Mouse (Mus musculus) stomach, embryonic 14.5 days (tissue): Measurements from ENCODE around the gene Vpreb2. TPM values are rescaled to one million over a fixed set of nuclear protein-coding genes. Genes with fewer than 3 reads are reported as not detected.

Experiments
- ATAC-seq: fragments of 200-750 bp; cut with Nextera tagmentation; 2 replicates; pipeline ENCODE4 v1.8.0; 2017; ENCODE audit warnings: low read depth, moderate TSS enrichment; ENCODE audit not compliant: insufficient number of reproducible peaks, insufficient read depth, low FRiP score
- H3K27ac ChIP-seq: fragments of 300-500 bp; sonication (generic); 2 replicates; pipeline ENCODE4 v1.5.1; 2014; ENCODE audit warnings: mild to moderate bottlenecking, low read length, moderate library complexity, mixed read lengths
- H3K27me3 ChIP-seq: fragments of 300-500 bp; sonication (generic); 2 replicates; pipeline ENCODE4 v1.6.1; 2014; ENCODE audit warnings: low read length, control low read depth, mixed read lengths; ENCODE audit not compliant: control insufficient read depth, insufficient read depth
- H3K36me3 ChIP-seq: fragments of 300-500 bp; sonication (generic); 2 replicates; pipeline ENCODE4 v1.6.1; 2014; ENCODE audit warnings: mild to moderate bottlenecking, control low read depth, low read length, moderate library complexity, mixed read lengths; ENCODE audit not compliant: control insufficient read depth, insufficient read depth
- H3K4me1 ChIP-seq: fragments of 300-500 bp; sonication (generic); 2 replicates; pipeline ENCODE4 v1.6.1; 2014; ENCODE audit warnings: low read length, control low read depth, mixed read lengths; ENCODE audit not compliant: control insufficient read depth, insufficient read depth
- H3K4me2 ChIP-seq: fragments of 300-500 bp; sonication (generic); replicated peaks from 2 replicates; pipeline ENCODE4 v1.6.1; 2014; ENCODE audit warnings: low read depth, low read length, control low read depth
- H3K4me3 ChIP-seq: fragments of 300-500 bp; sonication (generic); 2 replicates; pipeline ENCODE4 v1.5.1; 2014; ENCODE audit warnings: low read depth, low read length, control low read depth
- H3K9ac ChIP-seq: fragments of 300-500 bp; sonication (generic); replicated peaks from 2 replicates; pipeline ENCODE4 v1.6.1; 2014; ENCODE audit warnings: low read depth, mild to moderate bottlenecking, control low read depth, low read length, moderate library complexity, mixed read lengths
- H3K9me3 ChIP-seq: fragments of 300-500 bp; sonication (generic); 2 replicates; pipeline ENCODE4 v1.6.1; 2016; ENCODE audit warnings: low read depth, low read length, control low read depth; ENCODE audit not compliant: control insufficient read depth
- WGBS: fragments of 180-500 bp; shearing (Covaris S2); extraction: QIAGEN DNeasy Blood & Tissue Kit; methylation state at CpG from one replicate; pipeline ENCODE4 v1.1.7; 2014; 5-methylcytosine and 5-hydroxymethylcytosine counted together
- polyA plus RNA-seq: library from polyadenylated mRNA; unstranded; fragments of >200 nt; fragmentation: Nextera tagmentation; extraction: Ambion mirVana; gene quantifications from 2 replicates; pipeline ENCODE4 v1.2.1, GENCODE M21; 2014

The Vpreb2 gene
- not detected in 2 replicates for polyA plus RNA-seq

DNA sequence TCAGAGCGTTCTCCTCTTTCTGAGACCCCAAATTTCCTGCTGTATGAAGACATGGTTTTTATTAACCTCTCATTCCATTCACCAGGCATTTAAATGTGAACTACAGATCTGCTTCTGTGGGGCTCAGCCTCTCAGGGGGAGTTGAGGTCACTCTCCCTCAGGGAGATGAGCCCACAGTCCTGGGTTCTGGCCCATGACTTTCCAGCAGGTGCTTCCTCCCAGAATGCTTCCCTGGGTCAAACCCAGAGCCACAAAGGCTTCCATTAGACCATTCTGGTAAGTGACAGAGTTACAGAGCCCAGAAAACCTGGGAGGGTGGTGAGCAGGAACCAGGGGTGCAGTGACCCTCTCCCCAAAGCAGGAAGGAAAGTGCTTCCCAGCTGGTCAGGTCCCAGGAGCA is at the start of gene Vpreb2:
Gene Vpreb2, plus strand, starts transcription at position 301 of the 400 bp plus-strand sequence.
- Histone ChIP-seq H3K4me3 (no peak within 1 kb of the TSS), H3K27ac (no peak within 1 kb of the TSS), H3K27me3 (no peaks in the 10 kb centered on the region), H3K4me1 (0 out of 2 replicates have a peak, but pooled peaks cover 4% of the 10 kb centered on the region), H3K4me2 (no peak within 1 kb of the TSS), H3K9me3 (no peaks in the 10 kb centered on the region), H3K9ac (no peak within 1 kb of the TSS), H3K36me3 (no peaks in the 10 kb centered on the region)
- 63% methylated on average over 1 of the region's 1 CpGs for WGBS
- no peak for ATAC-seq

DNA sequence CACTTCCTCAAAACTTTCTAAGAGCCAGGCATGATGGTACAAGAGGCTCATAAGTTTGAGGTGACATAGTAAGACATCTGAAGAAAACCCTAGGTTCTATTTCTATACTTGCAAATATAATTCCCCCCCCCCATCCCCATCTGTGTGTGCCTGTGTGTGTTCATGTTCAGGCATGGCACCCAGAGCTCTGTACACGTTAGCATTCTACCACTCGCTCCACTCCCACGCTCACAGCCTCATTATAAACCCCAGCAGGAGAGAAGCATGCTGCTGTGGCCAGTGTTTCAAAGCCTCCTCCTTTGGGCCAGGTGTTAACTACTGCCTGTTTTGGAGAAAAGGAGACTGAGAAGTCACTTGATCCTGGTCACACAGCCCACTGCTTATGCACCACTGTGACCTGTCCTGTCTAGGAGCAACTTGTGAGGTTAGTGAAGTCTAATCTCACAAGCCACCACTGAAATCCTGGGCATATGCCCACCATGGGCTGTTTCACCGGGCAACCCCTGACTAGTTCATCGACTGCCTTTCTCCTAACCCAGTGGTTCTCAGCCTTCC is 48.2 kb upstream of the Vpreb2 start:
- Histone ChIP-seq H3K4me3 (no peak overlapping the region), H3K9ac (no peak overlapping the region), H3K4me1 (no peaks in the 10 kb centered on the region), H3K9me3 (no peaks in the 10 kb centered on the region), H3K27me3 (no peaks in the 10 kb centered on the region), H3K36me3 (no peaks in the 10 kb centered on the region), H3K4me2 (no peak overlapping the region), H3K27ac (no peak overlapping the region)
- 76% methylated on average over 5 of the region's 5 CpGs for WGBS
- ATAC-seq = no peak

DNA sequence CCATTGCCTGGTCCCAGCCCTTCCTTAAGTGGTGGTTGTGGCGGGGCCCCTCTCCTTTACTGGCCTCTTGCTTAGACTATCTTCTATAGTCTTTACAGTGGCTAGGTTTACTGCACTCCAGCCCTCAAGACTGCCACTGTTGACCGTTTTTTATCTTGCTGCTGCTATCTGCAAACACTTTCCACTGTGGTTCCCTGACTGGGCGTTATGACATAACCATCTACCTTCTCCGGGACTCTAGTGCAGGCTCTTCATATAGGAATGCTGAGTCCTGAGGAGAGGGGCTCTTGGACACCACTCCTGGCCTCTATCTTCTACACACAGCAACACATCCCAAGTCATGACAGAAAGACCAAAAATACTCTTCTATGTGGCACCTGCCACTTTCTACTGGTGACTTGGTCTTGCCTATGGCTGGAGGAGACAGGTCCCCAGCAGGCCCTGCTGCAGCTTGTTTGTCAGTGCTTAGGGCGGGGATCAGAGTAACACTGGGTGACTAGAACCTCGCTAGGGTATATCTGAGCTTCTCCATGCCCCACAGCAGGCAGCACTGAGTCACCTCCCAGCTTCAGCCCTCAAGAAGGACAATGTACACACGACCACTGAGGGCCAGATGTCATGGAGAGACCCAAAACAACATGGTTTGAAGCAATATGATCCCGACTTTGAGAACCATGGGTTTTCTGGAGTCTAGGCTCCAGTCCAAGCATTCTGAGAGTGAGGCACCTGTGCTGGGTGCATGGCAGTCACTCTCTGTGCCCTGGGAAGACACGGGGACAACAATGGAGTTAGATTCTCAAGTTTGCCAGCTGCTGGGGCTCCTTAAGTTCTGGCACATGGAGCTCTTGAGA is 46.4 kb upstream of the Vpreb2 start:
- no peaks in the 10 kb centered on the region for H3K9me3 ChIP-seq
- no peak overlapping the region for H3K4me2 ChIP-seq
- 66% methylated on average over 9 of the region's 9 CpGs for whole genome bisulfite sequencing
- ATAC-seq = no peak
- H3K9ac ChIP-seq = no peak overlapping the region
- H3K27me3 ChIP-seq = no peaks in the 10 kb centered on the region
- H3K36me3 ChIP-seq = no peaks in the 10 kb centered on the region
- no peaks in the 10 kb centered on the region for H3K4me1 ChIP-seq
- no peak overlapping the region for H3K4me3 ChIP-seq
- H3K27ac ChIP-seq = no peak overlapping the region

DNA sequence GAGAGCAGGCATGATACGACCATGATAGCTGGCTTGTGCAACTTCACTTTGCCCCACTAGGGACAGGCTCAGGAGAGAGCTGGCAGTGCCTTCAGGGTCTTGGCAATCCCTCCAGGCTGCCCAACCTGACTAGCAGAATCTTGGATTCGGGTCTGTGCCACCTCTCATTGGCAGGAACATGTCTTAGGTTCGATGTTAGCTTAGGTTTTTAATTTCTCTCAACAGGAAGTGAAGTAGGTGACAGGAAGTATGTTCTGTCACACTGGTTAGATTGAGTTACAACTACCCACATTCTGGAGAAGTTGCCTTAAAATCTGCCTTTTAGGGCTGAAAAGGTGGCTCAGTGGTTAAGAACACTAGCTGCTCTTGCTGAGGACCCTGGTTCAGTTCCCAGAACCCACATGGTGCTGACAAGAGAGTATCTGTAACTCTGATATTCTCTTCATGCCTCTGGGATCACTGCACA is 45.8 kb upstream of the Vpreb2 start:
- Histone ChIP-seq H3K4me2 (no peak overlapping the region), H3K4me1 (no peaks in the 10 kb centered on the region), H3K27ac (no peak overlapping the region), H3K4me3 (no peak overlapping the region), H3K9ac (no peak overlapping the region), H3K9me3 (no peaks in the 10 kb centered on the region), H3K27me3 (no peaks in the 10 kb centered on the region), H3K36me3 (no peaks in the 10 kb centered on the region)
- ATAC-seq = no peak
- WGBS = 63% methylated on average over 3 of the region's 3 CpGs

DNA sequence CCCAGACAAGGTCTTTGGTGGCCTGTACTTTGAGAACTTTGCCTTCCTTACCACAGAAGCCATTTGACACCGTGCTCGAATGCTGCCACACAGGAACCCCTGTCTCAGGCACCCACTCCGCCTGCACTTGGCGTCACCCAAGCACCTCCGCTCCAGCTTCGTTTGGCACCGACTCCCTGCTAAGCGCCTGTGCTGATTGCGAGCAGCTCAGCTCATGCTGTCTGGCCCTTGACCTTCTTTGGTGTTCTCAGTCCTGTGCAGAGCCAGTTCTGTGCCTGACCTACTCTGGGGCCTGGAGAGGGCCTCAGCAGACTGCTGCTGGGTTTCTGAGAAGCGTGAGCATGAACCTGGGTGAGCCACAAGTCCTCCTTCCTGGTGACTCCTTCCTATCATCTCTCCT is 43.5 kb upstream of the Vpreb2 start:
- no peaks in the 10 kb centered on the region for H3K27me3 ChIP-seq
- H3K27ac ChIP-seq = no peak overlapping the region
- H3K36me3 ChIP-seq = no peaks in the 10 kb centered on the region
- no peak for ATAC-seq
- H3K4me1 ChIP-seq = no peaks in the 10 kb centered on the region
- no peaks in the 10 kb centered on the region for H3K9me3 ChIP-seq
- H3K9ac ChIP-seq = no peak overlapping the region
- no peak overlapping the region for H3K4me2 ChIP-seq
- H3K4me3 ChIP-seq = no peak overlapping the region
- WGBS = 80% methylated on average over 10 of the region's 10 CpGs

DNA sequence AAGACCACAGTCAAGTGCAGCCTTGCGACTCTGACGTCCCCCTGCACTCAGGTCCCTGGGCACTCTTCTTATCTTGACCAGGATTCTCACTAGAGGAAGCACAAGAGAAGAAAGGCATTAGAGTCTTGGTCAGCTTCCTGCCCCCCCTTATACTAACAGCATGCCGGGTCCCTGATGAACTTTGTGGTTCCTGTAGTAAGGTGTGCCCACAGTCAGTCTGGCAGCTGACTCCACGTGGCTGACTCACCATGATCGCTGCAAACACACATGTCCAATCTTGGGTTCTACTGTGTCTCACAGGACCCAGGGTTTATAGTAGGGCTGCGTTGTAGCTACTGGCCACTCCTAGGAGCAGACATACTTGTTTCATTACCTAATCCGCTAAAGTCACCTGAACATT is 42.0 kb upstream of the Vpreb2 start:
- ATAC-seq = no peak
- H3K27ac ChIP-seq = no peak overlapping the region
- no peaks in the 10 kb centered on the region for H3K36me3 ChIP-seq
- H3K4me1 ChIP-seq = no peaks in the 10 kb centered on the region
- no peak overlapping the region for H3K4me3 ChIP-seq
- 70% methylated on average over 7 of the region's 7 CpGs for WGBS
- no peak overlapping the region for H3K9ac ChIP-seq
- H3K9me3 ChIP-seq = no peaks in the 10 kb centered on the region
- H3K27me3 ChIP-seq = no peaks in the 10 kb centered on the region
- H3K4me2 ChIP-seq = no peak overlapping the region

DNA sequence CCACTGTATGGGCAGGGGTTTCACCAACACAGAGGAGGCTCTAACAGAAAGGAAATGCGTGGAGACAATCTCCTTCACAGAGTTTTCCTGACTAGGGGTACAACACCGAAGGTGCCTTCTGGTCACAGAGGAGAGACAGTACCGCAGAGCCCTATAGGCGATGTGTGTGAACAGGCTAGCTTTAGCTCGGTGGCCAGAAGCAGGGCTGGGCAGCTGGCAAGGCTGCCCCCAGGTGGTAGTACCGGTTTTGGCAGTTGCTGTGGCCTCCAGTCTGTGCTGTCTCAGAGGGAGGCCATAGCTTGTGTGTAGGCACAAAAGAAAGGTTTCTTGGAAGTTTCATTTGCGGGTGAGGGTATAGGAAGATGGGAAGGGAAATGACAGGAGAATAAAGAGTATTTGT is 41.4 kb upstream of the Vpreb2 start:
- WGBS = 13% methylated on average over 7 of the region's 7 CpGs
- Histone ChIP-seq H3K9ac (no peak overlapping the region), H3K4me2 (no peak overlapping the region), H3K4me1 (no peaks in the 10 kb centered on the region), H3K4me3 (no peak overlapping the region), H3K27ac (peak overlapping the region; percentile 29), H3K27me3 (no peaks in the 10 kb centered on the region), H3K36me3 (no peaks in the 10 kb centered on the region), H3K9me3 (no peaks in the 10 kb centered on the region)
- ATAC-seq = peak; percentile 91

DNA sequence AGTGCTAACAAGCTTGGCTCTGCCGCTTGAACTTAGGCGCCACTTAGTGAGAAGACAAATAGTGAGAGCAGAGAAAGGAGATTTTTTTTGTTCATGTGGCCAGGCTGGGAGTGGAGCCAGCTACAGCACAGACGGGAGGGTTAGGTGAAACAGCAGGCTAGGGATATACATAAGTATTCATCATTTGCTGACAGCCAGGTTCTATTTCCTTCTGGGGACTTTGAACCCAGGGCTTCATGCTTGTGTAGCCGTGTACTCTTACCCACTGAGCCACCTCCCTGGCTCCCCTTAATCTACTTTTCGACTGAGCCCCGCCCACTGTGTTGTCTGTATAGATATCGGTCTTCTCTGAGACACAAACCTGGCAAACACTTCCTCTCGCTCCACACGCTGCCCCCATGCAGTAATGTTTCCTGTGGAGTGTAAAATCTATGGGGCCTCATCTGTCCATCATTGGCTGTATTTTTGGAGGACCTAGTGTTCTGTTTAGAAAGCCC is 40.9 kb upstream of the Vpreb2 start:
- H3K4me3 ChIP-seq = no peak overlapping the region
- ATAC-seq = peak; percentile 59
- H3K4me2 ChIP-seq = no peak overlapping the region
- H3K27ac ChIP-seq = peak overlapping the region; percentile 29
- no peaks in the 10 kb centered on the region for H3K9me3 ChIP-seq
- WGBS = 31% methylated on average over 9 of the region's 9 CpGs
- no peaks in the 10 kb centered on the region for H3K4me1 ChIP-seq
- no peaks in the 10 kb centered on the region for H3K27me3 ChIP-seq
- H3K36me3 ChIP-seq = no peaks in the 10 kb centered on the region
- no peak overlapping the region for H3K9ac ChIP-seq
